Mouse (Mus musculus) hindbrain, embryonic 14.5 days (tissue): ENCODE data around the gene Hmcn1. TPM values are rescaled to one million over a fixed set of nuclear protein-coding genes. Genes with fewer than 3 reads are reported as not detected.

ENCODE experiments used
- ATAC-seq: fragments of 200-750 bp; cut with Nextera tagmentation; 2 replicates; pipeline ENCODE4 v1.8.0; 2017; ENCODE audit warnings: moderate number of reproducible peaks, mild to moderate bottlenecking, moderate TSS enrichment, moderate library complexity; ENCODE audit not compliant: low FRiP score
- DNase-seq: peaks from one replicate; pipeline ENCODE4 v3.0.0-alpha.2; 2015; ENCODE audit warnings: low spot score
- H3K27ac ChIP-seq: fragments of 300-500 bp; sonication (generic); 2 replicates; pipeline ENCODE4 v1.5.1; 2014; ENCODE audit warnings: mild to moderate bottlenecking, moderate library complexity
- H3K27me3 ChIP-seq: fragments of 300-500 bp; sonication (generic); 2 replicates; pipeline ENCODE4 v1.6.1; 2014; ENCODE audit warnings: mild to moderate bottlenecking, low read length, mixed read lengths; ENCODE audit not compliant: control insufficient read depth, insufficient read depth
- H3K36me3 ChIP-seq: fragments of 300-500 bp; sonication (generic); replicated peaks from 2 replicates; pipeline ENCODE4 v1.6.1; 2014; ENCODE audit not compliant: control insufficient read depth, insufficient read depth
- H3K4me1 ChIP-seq: fragments of 300-500 bp; sonication (generic); replicated peaks from 2 replicates; pipeline ENCODE4 v1.6.1; 2014; ENCODE audit warnings: antibody characterized with exemption, low read length, mixed read lengths; ENCODE audit not compliant: control insufficient read depth, insufficient read depth
- H3K4me2 ChIP-seq: fragments of 300-500 bp; sonication (generic); replicated peaks from 2 replicates; pipeline ENCODE4 v1.6.1; 2014; ENCODE audit warnings: mild to moderate bottlenecking, moderate library complexity
- H3K4me3 ChIP-seq: fragments of 300-500 bp; sonication (generic); replicated peaks from 2 replicates; pipeline ENCODE4 v1.5.1; 2014; ENCODE audit warnings: mild to moderate bottlenecking, low read length
- H3K9ac ChIP-seq: fragments of 300-500 bp; sonication (generic); 2 replicates; pipeline ENCODE4 v1.6.1; 2014
- H3K9me3 ChIP-seq: fragments of 300-500 bp; sonication (generic); 2 replicates; pipeline ENCODE4 v1.6.1; 2016; ENCODE audit warnings: low read length; ENCODE audit not compliant: control insufficient read depth
- WGBS: fragments of 180-500 bp; shearing (Covaris S2); extraction: QIAGEN DNeasy Blood & Tissue Kit; methylation state at CpG from one replicate; pipeline ENCODE4 v1.1.7; 2014; 5-methylcytosine and 5-hydroxymethylcytosine counted together
- polyA plus RNA-seq: library from polyadenylated mRNA; unstranded; fragments of >200 nt; fragmentation: Nextera tagmentation; extraction: Ambion mirVana; gene quantifications from 2 replicates; pipeline ENCODE4 v1.2.1, GENCODE M21; 2014

The Hmcn1 gene
- polyA plus RNA-seq, 1 experiment from 2014 or later: 2.2 TPM

- no peaks in the 10 kb centered on the region for H3K4me1 ChIP-seq
- no peaks in the 10 kb centered on the region for H3K27me3 ChIP-seq
- no peak overlapping the region for H3K9ac ChIP-seq
- 96% methylated on average over 4 of the region's 4 CpGs for WGBS
- no peaks in the 10 kb centered on the region for H3K9me3 ChIP-seq
- H3K4me2 ChIP-seq: no peak overlapping the region
- no peaks in the 10 kb centered on the region for H3K36me3 ChIP-seq
- no peak overlapping the region for H3K4me3 ChIP-seq
- DNase-seq (no peak), ATAC-seq (no peak)
- no peak overlapping the region for H3K27ac ChIP-seq
Observed at GRCm38 (mm10) chr1:150606173-150606572, 387.1 kb downstream of the Hmcn1 start.

GRCm38 (mm10) chr1:150593614-150594013, 399.6 kb downstream of the Hmcn1 start:
- Histone ChIP-seq H3K4me3 (no peak overlapping the region), H3K9me3 (no peaks in the 10 kb centered on the region), H3K27me3 (peaks cover 24% of the 10 kb centered on the region; the same call in 1 of the 2 replicates), H3K9ac (no peak overlapping the region), H3K4me2 (no peak overlapping the region), H3K27ac (no peak overlapping the region), H3K36me3 (no peaks in the 10 kb centered on the region), H3K4me1 (no peaks in the 10 kb centered on the region)
- WGBS: 92% methylated on average over 13 of the region's 13 CpGs
- ATAC-seq (no peak), DNase-seq (no peak)

GRCm38 (mm10) chr1:150591253-150591652, 402.0 kb downstream of the Hmcn1 start:
- DNase-seq: peak; percentile 65
- no peak for ATAC-seq
- H3K36me3 ChIP-seq: no peaks in the 10 kb centered on the region
- H3K9me3 ChIP-seq: no peaks in the 10 kb centered on the region
- H3K9ac ChIP-seq: no peak overlapping the region
- H3K4me2 ChIP-seq: no peak overlapping the region
- no peak overlapping the region for H3K4me3 ChIP-seq
- no peak overlapping the region for H3K27ac ChIP-seq
- no peaks in the 10 kb centered on the region for H3K4me1 ChIP-seq
- peaks cover 25% of the 10 kb centered on the region; the same call in 1 of the 2 replicates for H3K27me3 ChIP-seq
- 35% methylated on average over 2 of the region's 2 CpGs for WGBS

DNA sequence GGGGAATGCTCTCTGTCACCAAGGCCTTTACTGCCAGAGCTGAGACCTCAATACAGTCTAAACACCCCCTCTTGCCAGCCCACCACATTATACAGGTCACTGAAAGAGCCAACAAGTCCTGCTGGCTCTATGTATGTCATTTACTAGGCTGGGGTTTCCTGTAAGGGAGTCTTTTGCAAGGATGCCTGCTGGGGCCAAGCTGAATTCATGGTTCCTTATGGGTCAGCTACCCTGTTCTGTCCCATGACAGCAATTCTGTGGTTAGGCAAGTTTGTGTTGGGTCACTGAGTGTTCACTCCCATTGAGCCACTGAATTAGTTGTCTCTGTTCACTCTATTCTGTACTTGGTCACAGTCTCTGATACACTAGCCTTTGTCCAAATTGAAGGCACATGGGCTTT, 405.8 kb downstream of the Hmcn1 start:
- Histone ChIP-seq H3K4me1 (no peaks in the 10 kb centered on the region), H3K27me3 (peaks cover 31% of the 10 kb centered on the region; the same call in 1 of the 2 replicates), H3K9me3 (no peaks in the 10 kb centered on the region), H3K4me2 (no peak overlapping the region), H3K36me3 (no peaks in the 10 kb centered on the region), H3K4me3 (no peak overlapping the region), H3K27ac (no peak overlapping the region), H3K9ac (no peak overlapping the region)
- peak; percentile 55; the same call in 1 of the 2 replicates for ATAC-seq
- DNase-seq: no peak

DNA sequence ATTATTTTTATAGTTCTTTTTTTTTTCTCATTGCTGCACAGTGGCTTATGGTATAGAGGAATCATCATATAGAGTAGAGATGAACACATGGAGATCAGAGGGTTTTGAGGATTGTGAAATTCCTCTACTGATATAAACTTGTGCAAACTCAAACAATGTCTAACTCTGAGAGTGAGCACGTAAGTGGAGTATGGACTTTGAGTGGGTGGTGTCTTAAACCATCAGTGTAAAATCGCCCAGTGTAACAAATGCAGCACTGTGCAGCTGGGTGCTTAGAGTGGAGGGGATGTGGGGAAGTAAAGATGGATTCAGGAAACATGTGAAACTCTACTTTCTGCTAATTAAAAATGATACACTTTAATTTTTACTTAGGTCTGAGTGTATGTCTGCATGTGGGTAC, 408.8 kb downstream of the Hmcn1 start:
- ATAC-seq (no peak), DNase-seq (no peak)
- Histone ChIP-seq H3K4me2 (no peak overlapping the region), H3K9ac (no peak overlapping the region), H3K4me1 (no peaks in the 10 kb centered on the region), H3K4me3 (no peak overlapping the region), H3K9me3 (no peaks in the 10 kb centered on the region), H3K27ac (no peak overlapping the region), H3K36me3 (no peaks in the 10 kb centered on the region), H3K27me3 (peaks cover 18% of the 10 kb centered on the region; the same call in 1 of the 2 replicates)
- WGBS: 86% methylated on average over 2 of the region's 2 CpGs

DNA sequence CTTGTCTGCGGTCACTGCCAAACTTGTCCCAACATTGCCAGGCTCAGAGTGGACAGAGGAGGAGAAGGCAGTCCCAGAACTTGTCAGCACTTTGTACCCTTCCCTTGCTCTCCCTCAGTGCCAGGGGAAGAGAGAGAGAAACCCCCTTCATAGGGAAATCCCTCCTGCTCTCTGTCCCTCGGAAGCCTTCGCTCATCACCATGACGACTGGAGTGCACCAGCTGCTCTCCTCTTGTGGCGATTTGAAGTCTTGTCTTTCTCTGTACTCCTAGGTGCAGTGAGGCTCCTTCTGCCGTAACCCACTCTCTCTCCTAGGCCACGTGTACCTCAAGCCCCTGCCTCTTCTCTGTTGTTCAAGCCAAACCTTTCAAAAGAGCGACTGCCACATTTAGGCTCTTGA, 409.5 kb downstream of the Hmcn1 start:
- Histone ChIP-seq H3K4me1 (no peaks in the 10 kb centered on the region), H3K9me3 (no peaks in the 10 kb centered on the region), H3K27ac (no peak overlapping the region), H3K4me2 (0 out of 2 replicates have a peak overlapping the region, but pooled peaks have one; percentile 6), H3K27me3 (peaks cover 12% of the 10 kb centered on the region; the same call in 1 of the 2 replicates), H3K36me3 (no peaks in the 10 kb centered on the region), H3K9ac (no peak overlapping the region), H3K4me3 (no peak overlapping the region)
- DNase-seq (peak; percentile 37), ATAC-seq (peak; percentile 63)
- WGBS: 34% methylated on average over 8 of the region's 8 CpGs

DNA sequence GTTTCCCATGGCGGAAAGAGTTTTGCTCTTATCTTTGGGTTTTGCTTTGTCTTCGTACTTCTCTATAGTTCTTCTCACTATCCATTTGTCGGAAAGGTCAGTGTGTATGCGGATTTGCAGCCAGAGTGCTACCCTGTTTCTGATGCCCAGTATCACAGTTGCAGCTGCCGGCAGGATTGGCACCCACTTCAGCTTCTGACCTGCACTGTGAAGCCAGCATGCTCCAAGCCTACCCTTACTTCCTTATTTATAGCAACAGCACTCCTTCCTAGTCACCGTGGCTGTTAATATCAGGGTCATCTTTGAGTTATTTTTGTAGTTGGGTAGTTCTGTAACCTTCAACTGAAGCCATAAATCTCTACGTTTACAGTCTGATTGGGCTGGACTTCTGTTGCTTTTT, 412.7 kb downstream of the Hmcn1 start:
- WGBS: 96% methylated on average over 7 of the region's 7 CpGs

GRCm38 (mm10) chr1:150573407-150573806, 419.8 kb downstream of the Hmcn1 start:
- DNase-seq: no peak
- Histone ChIP-seq H3K4me1 (no peaks in the 10 kb centered on the region), H3K4me2 (no peak overlapping the region), H3K27ac (no peak overlapping the region), H3K36me3 (no peaks in the 10 kb centered on the region), H3K9me3 (0 out of 2 replicates have a peak, but pooled peaks cover 3% of the 10 kb centered on the region), H3K9ac (no peak overlapping the region), H3K27me3 (0 out of 2 replicates have a peak, but pooled peaks cover 3% of the 10 kb centered on the region), H3K4me3 (no peak overlapping the region)
- 93% methylated on average over 8 of the region's 8 CpGs for WGBS
- no peak for ATAC-seq

More for the DNA sequence above, 412.7 kb downstream of the Hmcn1 start:
- ATAC-seq (no peak), DNase-seq (no peak)
- Histone ChIP-seq H3K4me1 (no peaks in the 10 kb centered on the region), H3K9ac (no peak overlapping the region), H3K4me2 (no peak overlapping the region), H3K4me3 (no peak overlapping the region), H3K9me3 (no peaks in the 10 kb centered on the region), H3K27me3 (peaks cover 13% of the 10 kb centered on the region; the same call in 1 of the 2 replicates), H3K36me3 (no peaks in the 10 kb centered on the region), H3K27ac (no peak overlapping the region)

- H3K27me3 ChIP-seq: no peaks in the 10 kb centered on the region; the same call in 1 of the 2 replicates
- H3K4me1 ChIP-seq: no peaks in the 10 kb centered on the region
- H3K27ac ChIP-seq: no peak overlapping the region
- 5% methylated on average over 4 of the region's 4 CpGs for WGBS
- H3K36me3 ChIP-seq: no peaks in the 10 kb centered on the region
- DNase-seq: no peak
- H3K9ac ChIP-seq: no peak overlapping the region
- H3K4me3 ChIP-seq: no peak overlapping the region
- 0 out of 2 replicates have a peak, but pooled peaks cover 3% of the 10 kb centered on the region for H3K9me3 ChIP-seq
- H3K4me2 ChIP-seq: no peak overlapping the region
- peak; percentile 40; the same call in 1 of the 2 replicates for ATAC-seq
Observed at GRCm38 (mm10) chr1:150570562-150571156, 422.6 kb downstream of the Hmcn1 start.
